Mouse (Mus musculus) adrenal gland, postnatal 10 days (tissue): ENCODE results near the gene Gm26920. TPM values are rescaled to one million over a fixed set of nuclear protein-coding genes. Genes with fewer than 3 reads are reported as not detected.

Experiments
- microRNA-seq: library from miRNA; unstranded; fragments of <30 nt; microRNA quantifications from one replicate; pipeline ENCODE4 v1.2.0, GENCODE M21; 2021
- total RNA-seq, 2 experiments: library from RNA; stranded (reverse); gene quantifications; 2 replicates each; pipeline ENCODE4 v1.2.3; 2021

Gm26920 gene
- total RNA-seq, 2 experiments from 2014 or later: 0.63 to 0.73 TPM

Small RNA genes lying within 50 kb of the gene (microRNA-seq; reads per million reads assigned to microRNA genes)
- not detected for gene Gm23368

Other genes with a start within 250 kb of the Gm26920 start
- gene Zfp940, start 236.7 kb downstream of the Gm26920 start, total RNA-seq: 1 to 10 TPM in 1 of 2 experiments, under 1 TPM in 1; 0.87 to 1.2 TPM
- 1 to 10 TPM; 3.6 to 4.3 TPM for gene Zfp420, start 230.4 kb downstream of the Gm26920 start, total RNA-seq
- gene Zfp27, start 183.8 kb downstream of the Gm26920 start, total RNA-seq: 10 to 100 TPM; 10.6 to 13.0 TPM
- 1 to 10 TPM; 6.6 to 8.1 TPM for gene Zfp383, start 182.2 kb downstream of the Gm26920 start, total RNA-seq
- 10 to 100 TPM in 1 of 2 experiments, 1 to 10 TPM in 1; 7.3 to 11.4 TPM for gene Zfp74, start 136.3 kb downstream of the Gm26920 start, total RNA-seq
- 10 to 100 TPM; 17.0 to 19.8 TPM for gene Zfp568, start 106.5 kb downstream of the Gm26920 start, total RNA-seq
- 1 to 10 TPM; 2.3 to 2.8 TPM for gene Zfp14, start 39.0 kb downstream of the Gm26920 start, total RNA-seq
- 1 to 10 TPM; 1.4 to 2.2 TPM for gene Zfp82, start 17.5 kb downstream of the Gm26920 start, total RNA-seq
- gene Zfp566, start 117 bp upstream of the Gm26920 start, total RNA-seq: 1 to 10 TPM; 1.8 to 2.2 TPM
- 10 to 100 TPM; 42.0 to 44.7 TPM for gene Zfp260, start 4.4 kb upstream of the Gm26920 start, total RNA-seq
- 1 to 10 TPM; 4.1 to 6.5 TPM for gene Zfp382, start 31.5 kb upstream of the Gm26920 start, total RNA-seq
- gene Zfp146, start 79.3 kb upstream of the Gm26920 start, total RNA-seq: 10 to 100 TPM; 57.4 to 65.2 TPM
- 1,000 to 10,000 TPM; 1,474 to 1,616 TPM for gene Cox7a1, start 93.7 kb upstream of the Gm26920 start, total RNA-seq
- 100 to 1,000 TPM; 444 to 475 TPM for gene Capns1, start 108.4 kb upstream of the Gm26920 start, total RNA-seq
- 100 to 1,000 TPM; 103 to 108 TPM for gene Polr2i, start 141.5 kb upstream of the Gm26920 start, total RNA-seq
- gene Tbcb, start 141.9 kb upstream of the Gm26920 start, total RNA-seq: 10 to 100 TPM; 73.6 to 81.0 TPM
- not detected for gene Ovol3, start 145.3 kb upstream of the Gm26920 start, total RNA-seq
- gene Thap8, start 189.7 kb upstream of the Gm26920 start, total RNA-seq: under 1 TPM; 0.61 to 0.63 TPM
- gene Wdr62, start 190.0 kb upstream of the Gm26920 start, total RNA-seq: 10 to 100 TPM; 12.1 to 14.3 TPM
- 10 to 100 TPM; 31.6 to 36.5 TPM for gene Clip3, start 201.3 kb upstream of the Gm26920 start, total RNA-seq
- gene Alkbh6, start 218.3 kb upstream of the Gm26920 start, total RNA-seq: 10 to 100 TPM; 46.8 to 49.0 TPM
- gene Syne4, start 224.4 kb upstream of the Gm26920 start, total RNA-seq: 10 to 100 TPM; 17.6 to 22.3 TPM
- 1 to 10 TPM; 2.8 TPM for gene E130208F15Rik, start 231.3 kb upstream of the Gm26920 start, total RNA-seq
- gene Sdhaf1, start 233.5 kb upstream of the Gm26920 start, total RNA-seq: 10 to 100 TPM; 17.9 to 19.7 TPM